Mouse (Mus musculus): ENCODE data around the gene Zfyve27. TPM values are rescaled to one million over a fixed set of nuclear protein-coding genes. Genes with fewer than 3 reads are reported as not detected.

The Zfyve27 gene
- total RNA-seq, 2 experiments from 2014 or later: 28.4 to 32.4 TPM

- no peak for DNase-seq
These were observed 77.1 kb downstream of the Zfyve27 start for GRCm38 (mm10) chr19:42240881-42241280.

DNA sequence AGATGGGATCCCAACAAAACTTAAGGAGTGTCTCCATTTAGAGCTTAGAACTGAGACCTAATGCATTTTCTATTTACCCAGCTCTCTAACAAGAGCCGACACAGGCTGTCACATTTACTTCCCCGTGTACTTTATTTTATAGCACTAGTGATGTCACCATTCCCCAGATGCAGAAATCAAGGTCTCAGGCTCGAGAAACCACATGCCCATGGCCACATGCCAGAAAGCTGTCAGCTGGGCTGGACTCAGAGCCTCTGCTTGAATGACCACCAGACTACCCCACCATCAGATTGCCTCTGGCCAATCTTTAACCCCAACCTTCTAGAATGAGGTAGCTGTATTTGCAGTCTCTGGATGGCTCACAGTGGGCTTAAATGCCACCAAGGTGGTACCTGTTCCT is 79.7 kb downstream of the Zfyve27 start:
- DNase-seq: no peak

Other genes with a start within 250 kb of the Zfyve27 start
- gene Exosc1, start 230.5 kb upstream of the Zfyve27 start, total RNA-seq (2021): 10 to 100 TPM; 18.0 to 18.2 TPM
- 10 to 100 TPM; 30.7 to 31.7 TPM for gene Zdhhc16, start 230.5 kb upstream of the Zfyve27 start, total RNA-seq (2021)
- 10 to 100 TPM; 19.3 to 20.1 TPM for gene Mms19, start 182.8 kb upstream of the Zfyve27 start, total RNA-seq (2021)
- 10 to 100 TPM; 26.4 to 28.3 TPM for gene Ubtd1, start 182.2 kb upstream of the Zfyve27 start, total RNA-seq (2021)
- gene Ankrd2, start 128.0 kb upstream of the Zfyve27 start, total RNA-seq (2021): under 1 TPM in 1 of 2 experiments, not detected in 1; 0.25 TPM
- gene Hoga1, start 118.3 kb upstream of the Zfyve27 start, total RNA-seq (2021): 1 to 10 TPM; 2.5 to 2.8 TPM
- under 1 TPM; 0.26 to 0.50 TPM for gene 4933411K16Rik, start 111.7 kb upstream of the Zfyve27 start, total RNA-seq (2021)
- gene Morn4, start 77.6 kb upstream of the Zfyve27 start, total RNA-seq (2021): 10 to 100 TPM in 1 of 2 experiments, 1 to 10 TPM in 1; 8.8 to 10.6 TPM
- 10 to 100 TPM; 16.7 to 19.5 TPM for gene Pi4k2a, start 73.5 kb upstream of the Zfyve27 start, total RNA-seq (2021)
- 10 to 100 TPM; 17.9 to 19.5 TPM for gene Avpi1, start 34.9 kb upstream of the Zfyve27 start, total RNA-seq (2021)
- gene Marveld1, start 16.6 kb upstream of the Zfyve27 start, total RNA-seq (2021): 10 to 100 TPM; 37.3 to 40.7 TPM
- gene Sfrp5, start 38.3 kb downstream of the Zfyve27 start, total RNA-seq (2021): 1 to 10 TPM in 1 of 2 experiments, under 1 TPM in 1; 0.54 to 1.3 TPM
- under 1 TPM; 0.45 to 0.54 TPM for gene Golga7b, start 83.6 kb downstream of the Zfyve27 start, total RNA-seq (2021)